Mouse (Mus musculus): ENCODE data around the gene Lrrc20. TPM values are rescaled to one million over a fixed set of nuclear protein-coding genes. Genes with fewer than 3 reads are reported as not detected.

Gene Lrrc20
- polyA plus RNA-seq, 1 experiment: 7.2 TPM

DNA sequence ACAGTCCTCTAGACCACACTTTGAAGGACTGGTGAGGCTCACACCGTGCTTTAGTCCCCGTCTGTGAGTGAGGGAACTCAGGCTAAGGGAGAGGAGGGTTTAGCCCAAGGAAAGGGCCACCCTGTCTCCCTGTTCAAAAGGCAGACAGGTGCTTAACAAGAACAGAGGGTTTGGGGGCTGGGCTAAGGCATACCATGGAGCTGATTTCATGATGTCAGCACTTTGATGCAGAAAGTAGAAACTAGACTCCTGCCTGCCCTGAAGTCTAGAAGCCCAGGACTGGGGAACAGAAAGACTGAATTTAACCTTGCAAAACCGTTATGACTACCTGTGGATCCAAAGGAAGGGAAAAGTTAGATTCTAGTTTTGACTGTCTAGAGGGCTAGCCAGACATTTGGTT, 18.4 kb upstream of the Lrrc20 start:
- no peaks in the 10 kb centered on the region for H3K4me1 ChIP-seq (ENCODE audit: control insufficient read depth, insufficient read depth, low read length)
- TF ChIP-seq CTCF (IDR thresholded peaks at IDR 0.05; ENCODE audit: control insufficient read depth, insufficient read depth, low read length) (no peak), POLR2A (IDR thresholded peaks at IDR 0.05; ENCODE audit: borderline replicate concordance, control insufficient read depth, low read depth, low read length) (no peak)
- no peak overlapping the region for H3K27ac ChIP-seq (ENCODE audit: control insufficient read depth, insufficient read depth, low read depth, low read length, poor library complexity)
- no peak overlapping the region for H3K4me3 ChIP-seq (replicated peaks; ENCODE audit: control insufficient read depth, low read depth, low read length)
- WGBS: 77% methylated on average over 3 of the region's 3 CpGs

DNA sequence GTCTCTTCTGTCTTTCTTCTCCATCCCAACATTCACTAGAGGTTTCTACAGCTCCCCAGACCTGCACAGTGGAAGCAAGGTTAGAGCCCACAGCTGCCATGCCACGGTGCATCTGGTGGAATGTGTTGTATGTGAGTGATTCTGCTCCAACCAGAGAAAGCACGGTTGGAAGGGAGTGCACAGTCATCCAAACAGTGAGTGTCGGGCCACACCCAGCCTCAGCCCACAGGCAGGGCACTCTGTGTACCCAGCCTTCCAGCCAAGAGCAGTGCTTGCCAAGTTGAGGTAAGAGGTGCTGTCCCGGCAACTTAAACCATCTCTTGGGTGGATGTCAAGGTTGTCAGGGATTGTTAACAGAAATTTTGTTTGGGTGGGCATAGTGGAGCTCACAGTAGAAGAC, 10.6 kb upstream of the Lrrc20 start:
- no peak for TF ChIP-seq POLR2A (IDR thresholded peaks at IDR 0.05; ENCODE audit: borderline replicate concordance, control insufficient read depth, low read depth, low read length)
- no peak for TF ChIP-seq CTCF (IDR thresholded peaks at IDR 0.05; ENCODE audit: control insufficient read depth, insufficient read depth, low read length)
- H3K27ac ChIP-seq (ENCODE audit: control insufficient read depth, insufficient read depth, low read depth, low read length, poor library complexity): no peak overlapping the region
- 49% methylated on average over 4 of the region's 4 CpGs for WGBS

DNA sequence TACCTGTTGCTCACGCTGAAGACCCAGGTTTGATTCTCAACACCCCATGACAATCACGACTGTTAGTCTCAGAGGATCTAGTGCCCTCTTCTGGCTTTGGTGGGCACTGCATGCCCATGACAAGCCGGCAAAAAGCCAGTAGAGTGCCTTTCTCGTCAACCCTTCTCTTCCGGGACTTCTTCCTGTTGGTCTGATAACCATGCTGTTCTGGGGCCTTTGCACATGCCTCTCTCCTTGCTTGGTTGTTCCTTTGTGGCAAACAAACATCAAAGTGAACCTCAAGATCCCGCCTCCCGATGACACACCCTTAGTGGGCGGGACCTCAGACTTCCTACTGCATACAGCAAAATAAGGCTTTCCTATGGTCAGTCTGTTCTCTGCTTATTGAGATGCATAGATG, 9.4 kb upstream of the Lrrc20 start:
- 55% methylated on average over 8 of the region's 8 CpGs for WGBS
- Histone ChIP-seq H3K27ac (ENCODE audit: control insufficient read depth, insufficient read depth, low read depth, low read length, poor library complexity) (no peak overlapping the region), H3K4me1 (ENCODE audit: control insufficient read depth, insufficient read depth, low read length) (no peaks in the 10 kb centered on the region), H3K4me3 (replicated peaks; ENCODE audit: control insufficient read depth, low read depth, low read length) (no peak overlapping the region)
- TF ChIP-seq CTCF (IDR thresholded peaks at IDR 0.05; ENCODE audit: control insufficient read depth, insufficient read depth, low read length): peak; percentile 47
- TF ChIP-seq POLR2A (IDR thresholded peaks at IDR 0.05; ENCODE audit: borderline replicate concordance, control insufficient read depth, low read depth, low read length): no peak

More for the DNA sequence above, 10.6 kb upstream of the Lrrc20 start:
- Histone ChIP-seq H3K4me1 (ENCODE audit: control insufficient read depth, insufficient read depth, low read length) (no peaks in the 10 kb centered on the region), H3K4me3 (replicated peaks; ENCODE audit: control insufficient read depth, low read depth, low read length) (no peak overlapping the region)

DNA sequence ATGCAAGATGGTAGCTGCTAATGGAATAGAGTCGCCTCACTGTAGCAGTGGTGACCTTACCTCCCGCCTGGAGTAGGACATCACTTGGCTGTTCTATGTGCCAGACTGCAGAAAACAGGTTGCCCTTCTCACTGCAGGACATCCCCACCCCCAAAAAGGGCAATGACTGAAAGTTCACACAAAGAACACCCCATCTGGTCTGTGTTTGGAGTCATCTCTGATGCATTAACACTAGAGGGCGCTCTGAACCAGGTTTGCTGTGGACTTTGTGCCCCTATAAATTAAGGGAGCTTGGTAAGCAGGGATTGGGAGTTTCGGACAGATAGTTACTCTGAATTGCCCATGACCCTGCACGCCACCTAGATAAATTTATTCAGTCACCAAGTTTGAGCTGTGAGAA, 8.7 kb upstream of the Lrrc20 start:
- 23% methylated on average over 5 of the region's 5 CpGs for WGBS
- H3K4me1 ChIP-seq (ENCODE audit: control insufficient read depth, insufficient read depth, low read length): no peaks in the 10 kb centered on the region

DNA sequence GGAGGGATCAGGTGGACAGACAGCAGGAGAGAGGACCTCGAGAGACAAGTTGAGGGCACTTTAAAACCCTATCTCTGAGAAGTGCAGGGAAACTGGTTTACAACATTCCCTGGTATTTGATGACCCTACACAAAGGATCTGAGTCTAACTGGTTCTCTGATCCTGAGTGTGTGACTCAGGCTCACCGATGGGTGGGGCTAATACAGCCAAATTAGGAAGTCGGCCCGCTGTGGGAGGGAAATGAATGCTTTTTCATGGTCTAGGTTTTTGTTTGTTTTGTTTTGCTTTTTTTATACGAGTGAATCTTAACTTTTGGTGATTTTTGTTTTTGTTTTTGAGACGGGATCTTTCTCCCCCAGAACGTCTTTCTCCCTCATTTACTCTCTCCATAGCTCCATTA, 6.7 kb upstream of the Lrrc20 start:
- 45% methylated on average over 7 of the region's 7 CpGs for WGBS
- no peak for TF ChIP-seq POLR2A (IDR thresholded peaks at IDR 0.05; ENCODE audit: borderline replicate concordance, control insufficient read depth, low read depth, low read length)
- Histone ChIP-seq H3K27ac (ENCODE audit: control insufficient read depth, insufficient read depth, low read depth, low read length, poor library complexity) (no peak overlapping the region), H3K4me1 (ENCODE audit: control insufficient read depth, insufficient read depth, low read length) (no peaks in the 10 kb centered on the region), H3K4me3 (replicated peaks; ENCODE audit: control insufficient read depth, low read depth, low read length) (no peak overlapping the region)

More for the DNA sequence above, 8.7 kb upstream of the Lrrc20 start:
- no peak overlapping the region for H3K27ac ChIP-seq (ENCODE audit: control insufficient read depth, insufficient read depth, low read depth, low read length, poor library complexity)
- no peak overlapping the region for H3K4me3 ChIP-seq (replicated peaks; ENCODE audit: control insufficient read depth, low read depth, low read length)
- TF ChIP-seq POLR2A (IDR thresholded peaks at IDR 0.05; ENCODE audit: borderline replicate concordance, control insufficient read depth, low read depth, low read length): no peak
- peak; percentile 55 for TF ChIP-seq CTCF (IDR thresholded peaks at IDR 0.05; ENCODE audit: control insufficient read depth, insufficient read depth, low read length)

DNA sequence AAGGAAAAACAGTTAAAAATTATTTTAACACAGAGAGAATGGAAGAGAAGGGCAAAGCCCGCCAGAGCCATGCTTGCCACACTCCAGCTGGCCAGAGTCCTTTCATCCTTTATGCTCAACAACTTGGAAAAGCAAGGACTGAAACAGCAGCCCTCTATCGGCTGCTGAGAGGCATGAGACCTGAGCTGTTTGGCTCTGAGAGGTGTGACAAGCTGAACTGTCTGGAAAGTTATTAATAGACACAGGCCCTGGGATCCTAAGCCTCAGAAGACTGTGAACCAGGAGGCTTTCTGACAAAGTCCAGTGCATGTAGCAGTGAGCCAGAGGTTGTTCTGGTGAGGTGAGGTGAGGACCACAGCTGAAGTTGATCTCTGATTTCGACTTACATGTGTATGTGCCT, 2.0 kb upstream of the Lrrc20 start:
- Histone ChIP-seq H3K4me3 (replicated peaks; ENCODE audit: control insufficient read depth, low read depth, low read length) (no peak overlapping the region), H3K27ac (ENCODE audit: control insufficient read depth, insufficient read depth, low read depth, low read length, poor library complexity) (no peak overlapping the region), H3K4me1 (ENCODE audit: control insufficient read depth, insufficient read depth, low read length) (peaks cover 1% of the 10 kb centered on the region; the same call in 1 of the 2 replicates)
- 83% methylated on average over 3 of the region's 3 CpGs for WGBS
- TF ChIP-seq CTCF (IDR thresholded peaks at IDR 0.05; ENCODE audit: control insufficient read depth, insufficient read depth, low read length) (no peak), POLR2A (IDR thresholded peaks at IDR 0.05; ENCODE audit: borderline replicate concordance, control insufficient read depth, low read depth, low read length) (no peak)

DNA sequence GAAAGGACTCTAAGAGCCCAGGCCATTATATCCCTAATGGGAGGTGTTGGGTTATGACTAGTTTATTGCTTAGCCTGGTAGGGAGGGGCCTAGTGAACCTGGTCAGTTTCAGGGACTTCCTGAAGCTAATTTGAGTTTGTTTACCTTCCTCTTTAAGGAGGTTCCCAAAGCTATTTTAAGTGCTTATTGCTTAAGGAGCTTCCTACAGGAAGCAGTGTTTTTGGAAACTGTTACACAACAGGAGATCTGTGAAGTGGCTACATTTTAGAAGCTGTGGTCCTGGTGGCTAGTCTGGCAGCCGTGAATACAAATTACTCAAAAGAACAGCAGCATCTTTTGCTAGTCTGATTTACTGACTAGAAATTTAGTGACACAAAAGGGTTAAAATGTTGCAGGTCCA, 1.3 kb upstream of the Lrrc20 start:
- Histone ChIP-seq H3K4me1 (ENCODE audit: control insufficient read depth, insufficient read depth, low read length) (peaks cover 1% of the 10 kb centered on the region; the same call in 1 of the 2 replicates), H3K27ac (ENCODE audit: control insufficient read depth, insufficient read depth, low read depth, low read length, poor library complexity) (no peak overlapping the region), H3K4me3 (replicated peaks; ENCODE audit: control insufficient read depth, low read depth, low read length) (no peak overlapping the region)
- TF ChIP-seq POLR2A (IDR thresholded peaks at IDR 0.05; ENCODE audit: borderline replicate concordance, control insufficient read depth, low read depth, low read length): no peak
- no peak for TF ChIP-seq CTCF (IDR thresholded peaks at IDR 0.05; ENCODE audit: control insufficient read depth, insufficient read depth, low read length)
- 17% methylated on average over 1 of the region's 1 CpGs for WGBS

DNA sequence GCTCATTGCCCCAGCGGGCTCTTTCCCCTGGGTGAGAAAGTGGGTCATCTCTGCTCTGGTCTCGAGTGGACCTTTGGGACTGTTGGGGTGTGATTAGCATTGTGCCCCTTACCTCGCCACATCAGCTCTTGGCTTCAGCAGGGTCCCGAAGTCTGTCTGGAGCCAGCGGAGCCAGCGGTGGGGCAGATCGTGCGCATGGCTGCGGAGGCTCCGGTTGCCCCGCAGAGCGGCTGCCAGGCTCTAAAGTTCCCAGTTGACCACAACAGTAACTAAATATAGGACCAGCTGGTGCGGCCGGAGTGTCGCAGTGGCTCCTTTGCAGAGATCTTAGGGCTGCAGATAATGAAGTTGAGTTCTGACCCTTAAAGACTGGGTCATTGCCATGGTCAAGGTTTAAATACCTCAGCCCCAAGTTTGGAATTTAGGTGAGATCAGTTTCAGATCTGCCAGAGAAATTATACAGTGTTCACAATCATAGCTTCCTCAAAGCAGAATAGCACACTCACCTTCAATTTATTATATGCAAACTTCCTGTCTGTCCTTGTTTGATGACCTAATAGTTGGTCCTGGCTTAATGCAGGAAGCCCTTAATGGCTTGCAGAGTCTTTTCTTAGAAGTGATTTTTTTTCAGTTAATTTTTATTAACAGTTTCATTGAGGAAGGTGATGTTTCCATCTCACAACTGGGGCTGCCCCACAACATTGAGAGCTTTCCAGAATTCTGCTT, 1.0 kb downstream of the Lrrc20 start:
- Histone ChIP-seq H3K27ac (ENCODE audit: control insufficient read depth, insufficient read depth, low read depth, low read length, poor library complexity) (peak overlapping the region; percentile 90), H3K4me1 (ENCODE audit: control insufficient read depth, insufficient read depth, low read length) (peaks cover 1% of the 10 kb centered on the region; the same call in 1 of the 2 replicates), H3K4me3 (replicated peaks; ENCODE audit: control insufficient read depth, low read depth, low read length) (peak overlapping the region; percentile 94)
- 3% methylated on average over 15 of the region's 15 CpGs for WGBS
- no peak for TF ChIP-seq CTCF (IDR thresholded peaks at IDR 0.05; ENCODE audit: control insufficient read depth, insufficient read depth, low read length)
- no peak for TF ChIP-seq POLR2A (IDR thresholded peaks at IDR 0.05; ENCODE audit: borderline replicate concordance, control insufficient read depth, low read depth, low read length)

All from bone marrow, adult 2 months (tissue).